Mouse (Mus musculus) liver, embryonic 13.5 days (tissue): Measurements from ENCODE around the gene Vwa3b. TPM values are rescaled to one million over a fixed set of nuclear protein-coding genes. Genes with fewer than 3 reads are reported as not detected.
A peak's percentile ranks its signal among the peaks of the same experiment; 100 is the strongest.
"Not testable (repeated sequence)": the region's sequence is repeated elsewhere in the genome, so short reads cannot be mapped to it uniquely, and the experiment has no call there.

ENCODE experiments used
- ATAC-seq: fragments of 200-750 bp; cut with Nextera tagmentation; 2 replicates; pipeline ENCODE4 v1.8.0; 2017; ENCODE audit warnings: low read depth, mild to moderate bottlenecking, moderate number of reproducible peaks, moderate library complexity
- DNase-seq: peaks from one replicate; pipeline ENCODE4 v3.0.0; 2022
- H3K27ac ChIP-seq: fragments of 300-500 bp; sonication (generic); 2 replicates; pipeline ENCODE4 v1.5.1; 2015; ENCODE audit warnings: moderate library complexity, mild to moderate bottlenecking, inconsistent platforms
- H3K27me3 ChIP-seq: fragments of 300-500 bp; sonication (generic); 2 replicates; pipeline ENCODE4 v1.6.1; 2015; ENCODE audit warnings: mild to moderate bottlenecking, inconsistent platforms
- H3K36me3 ChIP-seq: fragments of 300-500 bp; sonication (generic); 2 replicates; pipeline ENCODE4 v1.6.1; 2015; ENCODE audit warnings: mild to moderate bottlenecking, inconsistent platforms
- H3K4me1 ChIP-seq: fragments of 300-500 bp; sonication (generic); replicated peaks from 2 replicates; pipeline ENCODE4 v1.6.1; 2015; ENCODE audit warnings: inconsistent platforms
- H3K4me2 ChIP-seq: fragments of 300-500 bp; sonication (generic); 2 replicates; pipeline ENCODE4 v1.6.1; 2015; ENCODE audit warnings: inconsistent platforms, mild to moderate bottlenecking, moderate library complexity
- H3K4me3 ChIP-seq: fragments of 300-500 bp; sonication (generic); replicated peaks from 2 replicates; pipeline ENCODE4 v1.5.1; 2015; ENCODE audit warnings: mild to moderate bottlenecking, inconsistent platforms
- H3K9ac ChIP-seq: fragments of 300-500 bp; sonication (generic); 2 replicates; pipeline ENCODE4 v1.6.1; 2015; ENCODE audit warnings: mild to moderate bottlenecking, inconsistent platforms
- H3K9me3 ChIP-seq: fragments of 300-500 bp; sonication (generic); replicated peaks from 2 replicates; pipeline ENCODE4 v1.6.1; 2016; ENCODE audit warnings: inconsistent platforms
- WGBS: fragments of 180-500 bp; shearing (Covaris S2); methylation state at CpG from one replicate; pipeline ENCODE4 v1.1.7; 2015; ENCODE audit not compliant: insufficient replicate concordance; 5-methylcytosine and 5-hydroxymethylcytosine counted together
- polyA plus RNA-seq: library from polyadenylated mRNA; unstranded; fragments of >200 nt; fragmentation: Nextera tagmentation; extraction: Ambion mirVana; gene quantifications from 2 replicates; pipeline ENCODE4 v1.2.1, GENCODE M21; 2015

Vwa3b gene
- polyA plus RNA-seq, 1 experiment from 2014 or later: not detected

DNA sequence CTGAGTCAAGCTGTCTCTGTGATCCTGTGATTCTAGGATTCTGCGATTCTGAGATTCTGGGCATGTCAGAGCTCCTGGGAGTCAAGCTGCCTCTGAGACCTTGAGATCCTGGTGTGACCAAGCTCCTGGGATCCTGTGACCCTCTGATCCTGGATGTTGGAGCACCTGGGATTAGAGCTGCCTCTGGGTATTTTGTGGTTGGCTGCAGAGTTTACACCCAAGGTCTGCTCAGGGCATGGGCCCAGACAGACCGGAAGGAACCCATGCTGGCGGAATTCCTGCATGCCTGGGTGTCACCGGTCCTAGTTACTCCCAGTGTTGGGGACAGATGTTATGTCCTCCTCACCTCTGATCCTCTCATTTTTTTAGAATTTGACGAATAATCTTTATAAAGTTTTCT is 32.1 kb upstream of the Vwa3b start:
- WGBS: 78% methylated on average over 5 of the region's 5 CpGs
- no peaks in the 10 kb centered on the region for H3K27me3 ChIP-seq
- H3K36me3 ChIP-seq: no peaks in the 10 kb centered on the region
- H3K4me1 ChIP-seq: no peaks in the 10 kb centered on the region
- ATAC-seq (no peak), DNase-seq (no peak)
- H3K4me3 ChIP-seq: no peak overlapping the region
- no peak overlapping the region for H3K27ac ChIP-seq
- no peaks in the 10 kb centered on the region for H3K9me3 ChIP-seq
- no peak overlapping the region for H3K9ac ChIP-seq
- H3K4me2 ChIP-seq: no peak overlapping the region

- no peaks in the 10 kb centered on the region for H3K36me3 ChIP-seq
- no peak overlapping the region for H3K4me2 ChIP-seq
- WGBS: 26% methylated on average over 6 of the region's 6 CpGs
- DNase-seq (no peak), ATAC-seq (no peak)
- no peaks in the 10 kb centered on the region for H3K4me1 ChIP-seq
- no peaks in the 10 kb centered on the region for H3K9me3 ChIP-seq
- H3K4me3 ChIP-seq: no peak overlapping the region
- no peak overlapping the region for H3K27ac ChIP-seq
- H3K9ac ChIP-seq: no peak overlapping the region
- no peaks in the 10 kb centered on the region for H3K27me3 ChIP-seq
These were observed 30.6 kb upstream of the Vwa3b start for GRCm38 (mm10) chr1:36995760-36996159.

DNA sequence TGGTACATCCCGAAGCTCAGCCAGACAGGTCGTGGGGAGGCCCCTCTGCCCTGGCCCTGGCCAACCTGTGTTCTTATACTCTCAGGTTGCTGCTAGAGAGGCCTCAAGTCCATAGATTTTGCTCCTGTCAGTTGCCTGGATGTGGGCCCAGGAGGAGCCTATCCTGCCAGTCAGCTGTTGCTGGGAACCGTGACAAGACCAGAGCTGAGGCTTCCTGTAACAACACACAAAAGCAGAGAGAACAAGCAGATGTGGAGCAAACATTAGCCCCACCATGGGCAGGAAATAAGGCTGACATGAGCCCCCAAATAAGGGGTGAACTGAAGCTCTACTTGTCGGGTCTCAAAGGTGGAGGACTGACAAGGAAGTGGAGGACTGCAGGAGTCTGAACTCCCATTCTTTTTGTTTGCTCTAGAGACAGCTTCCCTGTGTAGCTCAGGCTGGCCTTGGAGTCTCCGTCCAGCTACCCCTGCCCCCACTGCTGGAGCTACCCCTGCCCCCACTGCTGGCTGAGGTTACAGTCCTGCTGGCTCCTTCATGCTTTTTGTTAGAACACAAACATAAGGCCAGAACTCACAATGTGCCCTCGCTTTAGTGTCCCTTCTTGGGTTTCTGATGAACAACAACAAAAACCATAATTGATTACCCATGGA is 29.7 kb upstream of the Vwa3b start:
- DNase-seq (no peak), ATAC-seq (no peak)
- no peak overlapping the region for H3K4me2 ChIP-seq
- no peaks in the 10 kb centered on the region for H3K9me3 ChIP-seq
- H3K4me1 ChIP-seq: no peaks in the 10 kb centered on the region
- no peak overlapping the region for H3K4me3 ChIP-seq
- no peak overlapping the region for H3K27ac ChIP-seq
- no peak overlapping the region for H3K9ac ChIP-seq
- WGBS: 49% methylated on average over 6 of the region's 6 CpGs
- H3K27me3 ChIP-seq: no peaks in the 10 kb centered on the region
- H3K36me3 ChIP-seq: no peaks in the 10 kb centered on the region

GRCm38 (mm10) chr1:37000307-37000706 is 26.1 kb upstream of the Vwa3b start:
- 34% methylated on average over 5 of the region's 5 CpGs for WGBS
- Histone ChIP-seq H3K9me3 (no peaks in the 10 kb centered on the region), H3K27me3 (no peaks in the 10 kb centered on the region), H3K4me1 (no peaks in the 10 kb centered on the region), H3K9ac (no peak overlapping the region), H3K4me3 (no peak overlapping the region), H3K36me3 (no peaks in the 10 kb centered on the region), H3K27ac (peak overlapping the region; percentile 15; the same call in 1 of the 2 replicates), H3K4me2 (no peak overlapping the region)
- DNase-seq (no peak), ATAC-seq (no peak)

DNA sequence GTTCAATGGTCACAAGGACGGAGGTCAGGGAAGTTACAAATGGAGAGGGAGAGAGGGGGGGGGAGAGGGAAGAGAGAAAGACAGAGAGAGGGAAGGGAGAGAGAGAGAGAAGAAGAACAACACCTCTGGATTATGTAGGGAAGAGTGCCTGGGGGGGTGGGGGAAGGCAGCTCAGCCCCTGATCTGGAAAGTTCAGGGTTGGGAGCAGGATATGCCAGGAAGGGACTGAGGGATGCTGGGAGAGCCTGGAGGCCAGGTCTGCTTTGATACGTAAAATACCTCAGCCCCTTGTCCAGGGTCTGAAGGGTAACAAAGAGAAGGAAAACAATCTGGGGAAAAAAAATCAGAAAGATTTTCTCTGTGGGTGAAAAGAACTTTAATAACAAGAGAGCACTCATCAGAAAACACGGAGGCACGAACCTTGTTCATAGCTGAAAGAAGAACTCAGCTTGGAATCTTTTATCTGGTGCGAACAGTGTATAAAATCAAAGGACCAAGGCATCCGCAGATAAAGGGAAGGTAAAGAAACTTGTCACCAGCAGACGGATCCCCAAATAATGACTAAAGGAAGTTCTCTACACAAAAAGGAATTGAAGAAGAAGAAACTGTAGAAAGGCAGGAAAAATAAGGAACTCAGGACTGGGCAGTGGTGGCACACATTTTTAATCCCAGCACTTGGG is 24.6 kb upstream of the Vwa3b start:
- no peaks in the 10 kb centered on the region for H3K9me3 ChIP-seq
- DNase-seq: no peak
- WGBS: 32% methylated on average over 7 of the region's 7 CpGs
- no peak overlapping the region for H3K4me2 ChIP-seq
- no peak overlapping the region for H3K9ac ChIP-seq
- no peak overlapping the region for H3K4me3 ChIP-seq
- H3K4me1 ChIP-seq: no peaks in the 10 kb centered on the region
- no peaks in the 10 kb centered on the region for H3K27me3 ChIP-seq
- H3K36me3 ChIP-seq: no peaks in the 10 kb centered on the region
- ATAC-seq: no peak
- no peak overlapping the region for H3K27ac ChIP-seq

DNA sequence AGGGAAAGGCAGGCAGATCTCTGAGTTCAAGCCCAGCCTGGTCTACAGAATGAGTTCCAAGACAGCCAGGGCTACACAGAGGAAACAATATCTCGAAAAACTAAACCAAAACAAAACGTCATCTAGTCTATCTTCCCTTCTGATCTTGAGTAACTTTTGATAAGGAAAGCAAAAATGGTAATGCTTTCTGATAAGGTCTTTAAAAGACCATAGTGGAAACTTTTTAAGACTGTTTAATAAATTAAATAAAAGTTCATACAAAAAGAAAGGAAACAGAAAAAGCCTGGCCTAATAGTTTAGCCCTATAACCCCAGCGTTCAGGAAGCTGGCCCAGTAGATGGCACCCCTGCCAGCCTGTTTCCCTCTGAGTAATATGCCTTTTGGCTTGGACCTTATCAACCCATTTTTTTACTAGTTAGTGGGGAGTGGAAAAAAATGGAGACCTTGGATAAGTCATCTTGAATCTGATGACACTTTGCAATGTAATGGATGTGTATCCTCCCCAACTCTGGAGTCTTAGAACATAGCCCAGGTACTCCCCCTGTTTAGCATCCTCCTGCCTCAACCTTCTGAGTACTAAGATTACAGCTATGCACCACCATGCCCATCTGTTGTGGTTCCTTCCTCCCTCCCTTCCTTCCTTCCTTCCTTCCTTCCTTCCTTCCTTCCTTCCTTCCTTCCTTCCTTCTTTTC is 23.9 kb upstream of the Vwa3b start:
- no peak overlapping the region for H3K27ac ChIP-seq
- no peak overlapping the region for H3K9ac ChIP-seq
- ATAC-seq (no peak), DNase-seq (no peak)
- H3K4me1 ChIP-seq: no peaks in the 10 kb centered on the region
- no peak overlapping the region for H3K4me2 ChIP-seq
- H3K36me3 ChIP-seq: no peaks in the 10 kb centered on the region
- no peaks in the 10 kb centered on the region for H3K27me3 ChIP-seq
- no peak overlapping the region for H3K4me3 ChIP-seq
- H3K9me3 ChIP-seq: no peaks in the 10 kb centered on the region
- WGBS: 30% methylated on average over 3 of the region's 3 CpGs

GRCm38 (mm10) chr1:37004533-37004932 is 21.9 kb upstream of the Vwa3b start:
- DNase-seq: no peak

GRCm38 (mm10) chr1:37005036-37005435 is 21.4 kb upstream of the Vwa3b start:
- no peaks in the 10 kb centered on the region for H3K36me3 ChIP-seq
- H3K27ac ChIP-seq: no peak overlapping the region
- H3K27me3 ChIP-seq: no peaks in the 10 kb centered on the region
- H3K9ac ChIP-seq: no peak overlapping the region
- H3K4me2 ChIP-seq: no peak overlapping the region
- no peaks in the 10 kb centered on the region for H3K4me1 ChIP-seq
- DNase-seq (no peak), ATAC-seq (no peak)
- H3K9me3 ChIP-seq: no peaks in the 10 kb centered on the region
- H3K4me3 ChIP-seq: no peak overlapping the region
- WGBS: 54% methylated on average over 5 of the region's 5 CpGs

More at GRCm38 (mm10) chr1:37004533-37004932, 21.9 kb upstream of the Vwa3b start:
- Histone ChIP-seq H3K9ac (no peak overlapping the region), H3K27me3 (no peaks in the 10 kb centered on the region), H3K9me3 (no peaks in the 10 kb centered on the region), H3K4me3 (no peak overlapping the region), H3K4me1 (no peaks in the 10 kb centered on the region), H3K4me2 (no peak overlapping the region), H3K36me3 (no peaks in the 10 kb centered on the region), H3K27ac (no peak overlapping the region)
- WGBS: 71% methylated on average over 8 of the region's 8 CpGs
- no peak for ATAC-seq

- ATAC-seq, DNase-seq, H3K4me3 ChIP-seq, H3K4me2 ChIP-seq, H3K9me3 ChIP-seq, H3K4me1 ChIP-seq, H3K27me3 ChIP-seq, H3K9ac ChIP-seq, H3K36me3 ChIP-seq, H3K27ac ChIP-seq: not testable (repeated sequence)
- 75% methylated on average over 11 of the region's 11 CpGs for WGBS
These were observed 19.9 kb upstream of the Vwa3b start for GRCm38 (mm10) chr1:37006529-37006928.

DNA sequence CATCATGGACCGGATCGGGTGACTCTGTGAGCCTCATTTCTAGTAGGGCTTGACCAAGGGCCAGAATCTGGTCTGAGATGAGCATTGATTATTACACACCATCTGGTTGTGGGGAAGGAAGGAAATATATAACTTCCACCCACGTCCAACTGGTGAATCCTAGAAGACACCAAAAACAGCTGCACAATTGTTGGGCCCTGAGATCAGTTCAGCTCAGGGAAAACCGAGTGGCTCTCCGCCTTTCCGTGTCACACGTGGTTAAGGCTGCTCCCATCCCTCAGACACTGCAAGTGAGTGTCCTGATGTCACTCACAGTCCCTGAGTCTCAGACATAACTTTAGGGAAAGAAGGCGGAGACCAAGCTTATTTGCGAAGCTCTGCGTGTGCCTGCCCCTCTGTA is 16.5 kb upstream of the Vwa3b start:
- 64% methylated on average over 10 of the region's 10 CpGs for WGBS

DNA sequence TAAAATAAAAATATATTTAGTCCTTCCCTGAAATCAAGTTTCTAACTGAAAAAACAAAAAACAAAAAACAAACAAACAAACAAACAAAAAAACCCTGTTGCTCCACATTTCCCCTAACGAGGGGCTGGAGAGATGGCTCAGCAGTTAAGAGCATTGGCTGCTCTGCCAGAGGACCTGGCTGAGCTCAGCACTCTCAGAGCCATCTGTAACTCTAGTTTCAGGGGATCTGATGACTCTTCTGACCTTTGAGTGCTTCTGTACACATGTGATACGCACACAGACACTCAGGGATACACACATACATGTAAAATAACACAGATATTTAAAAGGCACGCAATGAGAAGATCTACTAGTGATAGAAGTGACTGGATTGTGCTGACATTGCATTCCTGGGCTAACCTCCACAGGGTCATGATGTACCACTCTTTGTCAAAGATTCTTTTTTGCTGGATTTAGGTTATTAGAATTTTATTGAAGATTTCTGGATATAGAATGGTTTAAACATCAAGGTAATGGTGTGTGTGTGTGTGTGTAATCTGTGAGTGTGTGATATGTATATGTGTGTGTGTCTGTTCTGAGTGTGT is 14.7 kb upstream of the Vwa3b start:
- no peak overlapping the region for H3K4me3 ChIP-seq
- H3K27me3 ChIP-seq: no peaks in the 10 kb centered on the region
- no peaks in the 10 kb centered on the region for H3K4me1 ChIP-seq
- no peak overlapping the region for H3K4me2 ChIP-seq
- 46% methylated on average over 3 of the region's 3 CpGs for WGBS
- no peaks in the 10 kb centered on the region for H3K36me3 ChIP-seq
- DNase-seq (no peak), ATAC-seq (no peak)
- H3K9ac ChIP-seq: no peak overlapping the region
- no peaks in the 10 kb centered on the region for H3K9me3 ChIP-seq
- H3K27ac ChIP-seq: no peak overlapping the region

More for the DNA sequence above, 16.5 kb upstream of the Vwa3b start:
- no peak overlapping the region for H3K4me3 ChIP-seq
- no peaks in the 10 kb centered on the region for H3K36me3 ChIP-seq
- no peaks in the 10 kb centered on the region for H3K27me3 ChIP-seq
- H3K4me1 ChIP-seq: no peaks in the 10 kb centered on the region
- no peak overlapping the region for H3K9ac ChIP-seq
- H3K4me2 ChIP-seq: no peak overlapping the region
- no peak overlapping the region for H3K27ac ChIP-seq
- ATAC-seq (no peak), DNase-seq (no peak)
- no peaks in the 10 kb centered on the region for H3K9me3 ChIP-seq
